Mouse (Mus musculus) kidney, adult 9 months (tissue): Measurements from ENCODE around the gene Nr5a1.
A peak's percentile ranks its signal among the peaks of the same experiment; 100 is the strongest.

Source experiments
- DNase-seq: peaks from one replicate; pipeline ENCODE4 v3.0.0; 2022

The Nr5a1 gene

DNA sequence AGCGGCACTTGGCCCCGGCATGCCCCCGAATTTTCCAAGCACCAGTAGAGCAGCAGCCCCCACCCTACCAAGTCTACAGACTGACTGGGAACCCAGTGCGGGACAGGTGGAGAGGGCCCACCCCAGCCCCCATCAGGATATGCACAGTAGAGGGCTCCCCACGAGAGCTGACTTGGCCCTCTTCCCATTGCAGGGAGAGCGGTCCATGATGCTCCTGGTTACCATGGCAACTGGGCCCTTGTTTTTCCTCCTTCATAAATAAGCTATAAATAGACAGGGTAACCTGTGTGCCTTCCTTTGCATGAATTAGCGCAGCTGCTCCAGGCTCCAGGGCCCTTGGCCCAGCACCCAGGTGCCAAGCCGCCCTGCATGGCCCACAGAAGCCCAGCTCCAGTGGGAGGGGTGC is 67.1 kb downstream of the Nr5a1 start:
- DNase-seq: no peak

DNA sequence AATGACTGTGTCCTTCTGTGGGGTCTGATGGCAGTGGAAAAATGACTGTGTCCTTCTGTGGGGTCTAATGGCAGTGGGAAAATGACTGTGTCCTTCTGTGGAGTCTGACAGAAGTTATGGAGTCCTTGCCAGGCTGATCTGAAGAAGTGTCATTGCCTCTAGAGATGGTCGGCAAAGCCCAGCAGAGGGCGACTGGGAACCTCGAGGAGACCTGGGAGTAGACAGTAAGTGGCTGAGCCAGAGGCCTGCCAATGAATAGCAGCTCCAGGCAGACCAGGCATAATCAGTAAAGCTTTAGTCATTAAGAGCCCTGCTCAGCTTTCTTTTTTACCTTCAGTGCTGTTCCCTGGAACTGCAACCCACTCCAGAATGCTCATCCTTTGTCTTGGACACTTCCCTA is 68.4 kb downstream of the Nr5a1 start:
- peak; percentile 84 for DNase-seq

DNA sequence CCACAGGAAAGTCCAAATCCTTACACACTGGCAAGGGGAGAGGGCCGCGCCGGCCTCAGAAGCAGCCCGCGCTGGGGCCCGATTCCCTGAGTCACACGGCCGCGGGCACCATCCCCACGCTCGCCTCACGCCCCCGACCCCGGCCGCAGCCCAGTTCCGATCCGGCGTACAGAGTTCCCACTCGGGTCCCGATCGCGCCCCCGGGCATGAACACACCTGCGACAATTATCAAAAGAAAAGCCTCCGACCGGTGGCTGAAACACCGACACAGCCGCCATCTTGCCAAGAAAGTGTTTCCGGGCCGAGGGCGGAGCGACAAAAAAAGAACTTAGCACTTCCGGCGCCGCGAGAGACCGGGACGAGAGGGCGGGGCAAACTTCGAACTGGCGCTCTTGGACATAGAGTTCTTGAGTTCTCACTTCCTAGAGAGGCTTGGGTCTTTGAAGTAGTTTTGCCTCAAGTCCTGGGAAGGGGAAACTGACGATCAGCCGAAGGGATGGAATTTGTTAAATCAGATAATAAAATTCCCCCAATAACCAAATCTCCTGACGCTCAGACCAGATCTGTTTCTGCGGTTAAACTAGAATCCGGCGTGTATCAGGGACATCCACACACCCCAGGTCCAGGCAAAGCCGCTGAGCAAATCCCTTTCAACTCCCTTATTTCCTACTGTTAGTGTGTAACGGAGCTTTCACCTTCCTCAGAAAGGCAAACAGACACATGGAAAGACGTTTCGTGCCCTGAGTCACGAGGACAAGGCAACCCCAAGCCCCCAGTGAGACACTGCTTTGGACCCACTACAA is 70.5 kb downstream of the Nr5a1 start, which contains the start of gene Psmb7:
Gene Psmb7 (minus strand): TSS at position 463 of the 803 bp plus-strand sequence.
- peak; percentile 94 for DNase-seq
